Mouse (Mus musculus) intestine, postnatal 0 days (tissue): ENCODE measurements at regions not wholly inside any gene's neighbourhood (a gene's known extent, or its start where the extent isn't known, plus 50 kb on each side); places are given as distances from the start of the nearest gene placed in this dataset.

Experiments
- ATAC-seq: fragments of 200-750 bp; cut with Nextera tagmentation; 2 replicates; pipeline ENCODE4 v1.8.0; 2017; ENCODE audit warnings: mild to moderate bottlenecking, moderate TSS enrichment, moderate library complexity
- H3K27ac ChIP-seq: fragments of 300-500 bp; sonication (generic); 2 replicates; pipeline ENCODE4 v1.5.1; 2014; ENCODE audit warnings: mild to moderate bottlenecking, low read depth, low read length, moderate library complexity
- H3K27me3 ChIP-seq: fragments of 300-500 bp; sonication (generic); replicated peaks from 2 replicates; pipeline ENCODE4 v1.6.1; 2014; ENCODE audit warnings: low read length, mixed read lengths; ENCODE audit not compliant: control insufficient read depth, insufficient read depth
- H3K36me3 ChIP-seq: fragments of 300-500 bp; sonication (generic); 2 replicates; pipeline ENCODE4 v1.6.1; 2014; ENCODE audit warnings: mild to moderate bottlenecking, moderate library complexity; ENCODE audit not compliant: control insufficient read depth, insufficient read depth
- H3K4me1 ChIP-seq: fragments of 300-500 bp; sonication (generic); replicated peaks from 2 replicates; pipeline ENCODE4 v1.6.1; 2014; ENCODE audit warnings: antibody characterized with exemption, low read length, mixed read lengths; ENCODE audit not compliant: control insufficient read depth, insufficient read depth
- H3K4me2 ChIP-seq: fragments of 300-500 bp; sonication (generic); replicated peaks from 2 replicates; pipeline ENCODE4 v1.6.1; 2014; ENCODE audit warnings: low read depth, mild to moderate bottlenecking, moderate library complexity
- H3K4me3 ChIP-seq: fragments of 300-500 bp; sonication (generic); 2 replicates; pipeline ENCODE4 v1.5.1; 2014; ENCODE audit warnings: low read depth, low read length
- H3K9ac ChIP-seq: fragments of 300-500 bp; sonication (generic); 2 replicates; pipeline ENCODE4 v1.6.1; 2014; ENCODE audit warnings: mild to moderate bottlenecking, low read depth, low read length
- H3K9me3 ChIP-seq: fragments of 300-500 bp; sonication (generic); 2 replicates; pipeline ENCODE4 v1.6.1; 2016; ENCODE audit warnings: mixed run types; ENCODE audit not compliant: control insufficient read depth
- CTCF ChIP-seq: sonication (generic); IDR thresholded peaks from 2 replicates; pipeline ENCODE4 v1.5.1; 2016; ENCODE audit warnings: low read depth, mild to moderate bottlenecking, control low read depth, antibody characterized with exemption, moderate library complexity
- whole genome bisulfite sequencing: fragments of 180-500 bp; shearing (Covaris S2); extraction: QIAGEN DNeasy Blood & Tissue Kit; methylation state at CpG from one replicate; pipeline ENCODE4 v1.1.7; 2014; 5-methylcytosine and 5-hydroxymethylcytosine counted together

- Histone ChIP-seq H3K4me3 (no peak overlapping the region), H3K27ac (no peak overlapping the region), H3K36me3 (no peaks in the 10 kb centered on the region), H3K4me2 (no peak overlapping the region), H3K9ac (no peak overlapping the region), H3K9me3 (no peaks in the 10 kb centered on the region), H3K27me3 (no peaks in the 10 kb centered on the region), H3K4me1 (no peaks in the 10 kb centered on the region)
- 28% methylated on average over 3 of the region's 3 CpGs for WGBS
- TF ChIP-seq CTCF: no peak
- no peak for ATAC-seq
Measured at GRCm38 (mm10) chr14:47986483-47986882, 134.1 kb upstream of the Peli2 start.

- no peak overlapping the region for H3K4me2 ChIP-seq
- no peak for ATAC-seq
- no peak overlapping the region for H3K4me3 ChIP-seq
- H3K36me3 ChIP-seq: no peaks in the 10 kb centered on the region
- H3K9me3 ChIP-seq: no peaks in the 10 kb centered on the region
- WGBS: 25% methylated on average over 5 of the region's 5 CpGs
- no peak overlapping the region for H3K27ac ChIP-seq
- H3K9ac ChIP-seq: no peak overlapping the region
- no peak for TF ChIP-seq CTCF
- no peaks in the 10 kb centered on the region for H3K27me3 ChIP-seq
- H3K4me1 ChIP-seq: no peaks in the 10 kb centered on the region
Measured at GRCm38 (mm10) chr14:47986941-47987340, 133.7 kb upstream of the Peli2 start.

GRCm38 (mm10) chr14:47987392-47988075, 133.1 kb upstream of the Peli2 start:
- no peak for ATAC-seq

GRCm38 (mm10) chr14:47988131-47988530, 132.5 kb upstream of the Peli2 start:
- H3K27ac ChIP-seq: no peak overlapping the region
- no peak for TF ChIP-seq CTCF
- ATAC-seq: no peak
- H3K9ac ChIP-seq: no peak overlapping the region
- H3K4me1 ChIP-seq: no peaks in the 10 kb centered on the region
- no peak overlapping the region for H3K4me3 ChIP-seq
- H3K27me3 ChIP-seq: no peaks in the 10 kb centered on the region
- H3K36me3 ChIP-seq: no peaks in the 10 kb centered on the region
- H3K9me3 ChIP-seq: no peaks in the 10 kb centered on the region
- 65% methylated on average over 3 of the region's 3 CpGs for WGBS
- H3K4me2 ChIP-seq: no peak overlapping the region

More at GRCm38 (mm10) chr14:47987392-47988075, 133.1 kb upstream of the Peli2 start:
- H3K27me3 ChIP-seq: no peaks in the 10 kb centered on the region
- no peak overlapping the region for H3K9ac ChIP-seq
- WGBS: 71% methylated on average over 7 of the region's 7 CpGs
- no peaks in the 10 kb centered on the region for H3K4me1 ChIP-seq
- H3K4me3 ChIP-seq: no peak overlapping the region
- no peaks in the 10 kb centered on the region for H3K9me3 ChIP-seq
- H3K27ac ChIP-seq: no peak overlapping the region
- no peak overlapping the region for H3K4me2 ChIP-seq
- TF ChIP-seq CTCF: no peak
- no peaks in the 10 kb centered on the region for H3K36me3 ChIP-seq

- no peak overlapping the region for H3K4me3 ChIP-seq
- no peak overlapping the region for H3K27ac ChIP-seq
- WGBS: 79% methylated on average over 5 of the region's 5 CpGs
- H3K9me3 ChIP-seq: no peaks in the 10 kb centered on the region
- no peaks in the 10 kb centered on the region for H3K36me3 ChIP-seq
- no peak for ATAC-seq
- no peaks in the 10 kb centered on the region for H3K4me1 ChIP-seq
- no peak overlapping the region for H3K4me2 ChIP-seq
- H3K27me3 ChIP-seq: no peaks in the 10 kb centered on the region
- no peak overlapping the region for H3K9ac ChIP-seq
- no peak for TF ChIP-seq CTCF
Measured at GRCm38 (mm10) chr14:47989315-47989714, 131.3 kb upstream of the Peli2 start.

- no peak overlapping the region for H3K4me3 ChIP-seq
- WGBS: 87% methylated on average over 3 of the region's 3 CpGs
- H3K9ac ChIP-seq: no peak overlapping the region
- no peak for ATAC-seq
- H3K27me3 ChIP-seq: no peaks in the 10 kb centered on the region
- H3K4me1 ChIP-seq: no peaks in the 10 kb centered on the region
- H3K36me3 ChIP-seq: no peaks in the 10 kb centered on the region
- no peak overlapping the region for H3K4me2 ChIP-seq
- TF ChIP-seq CTCF: no peak
- H3K9me3 ChIP-seq: no peaks in the 10 kb centered on the region
- no peak overlapping the region for H3K27ac ChIP-seq
Measured at GRCm38 (mm10) chr14:47990716-47991115, 129.9 kb upstream of the Peli2 start.
